In the genomic region with DNA sequence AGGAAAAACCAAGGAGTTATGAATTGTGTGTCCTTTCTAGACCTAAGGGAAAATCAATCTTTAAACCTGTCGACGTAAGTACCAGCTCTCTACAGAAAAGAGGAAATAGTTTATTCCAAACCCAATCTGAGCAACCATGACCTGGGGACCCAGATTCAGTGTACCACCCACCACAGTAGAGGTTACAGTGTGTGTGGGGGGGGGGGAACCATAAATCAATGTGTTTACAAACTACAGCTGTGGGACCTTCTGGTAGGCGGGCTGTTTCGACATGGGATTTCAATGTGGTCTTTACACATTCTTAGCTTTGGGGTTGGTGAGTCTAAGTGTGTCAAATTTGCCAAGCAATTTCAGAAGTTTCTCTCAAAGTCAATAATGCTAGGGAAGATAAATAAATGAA, we compare ENCODE assay signal across 30 mouse cellular contexts. TPM values are rescaled to one million over a fixed set of nuclear protein-coding genes. Genes with fewer than 3 reads are reported as not detected.
"Had no signal": no experiment of that assay in that cellular context is flagged by ENCODE, and none has a peak within 500 bp of the region (broad histone marks: within the 10 kb centered on the region; RNA-seq: fewer than 3 reads in every experiment).

No protein-coding gene starts in this region.

- H3K9ac ChIP-seq: embryonic facial prominence, embryonic 12.5 days; embryonic facial prominence, embryonic 13.5 days; embryonic facial prominence, embryonic 15.5 days; forebrain, embryonic 12.5 days; forebrain, embryonic 13.5 days; forebrain, embryonic 15.5 days; forebrain, postnatal 0 days had no signal

- H3K27me3 ChIP-seq: embryonic facial prominence, embryonic 12.5 days; embryonic facial prominence, embryonic 13.5 days; embryonic facial prominence, embryonic 15.5 days; forebrain, embryonic 12.5 days; forebrain, embryonic 13.5 days; forebrain, embryonic 15.5 days had no signal

- DNase-seq: cerebellum, adult 18-20 months; cerebellum, adult 2 months; cerebellum, adult 8-10 months; cerebellum, adult 9-10 months; cerebellum, adult 9-11 months; cerebellum, postnatal 10 days; cerebellum, postnatal 14 days; cerebellum, postnatal 25 days; cerebellum, postnatal 36 days; embryo, embryonic 11 days; forebrain, postnatal 0 days; gastrocnemius, adult 2 months; gastrocnemius, postnatal 10 days; gastrocnemius, postnatal 14 days; gastrocnemius, postnatal 25 days; gastrocnemius, postnatal 36 days; heart, adult 11 months had no signal

- H3K4me2 ChIP-seq: embryonic facial prominence, embryonic 12.5 days; embryonic facial prominence, embryonic 13.5 days; embryonic facial prominence, embryonic 15.5 days; forebrain, embryonic 12.5 days; forebrain, embryonic 13.5 days; forebrain, embryonic 15.5 days had no signal

- H3K27ac ChIP-seq: embryonic facial prominence, embryonic 10.5 days; embryonic facial prominence, embryonic 12.5 days; embryonic facial prominence, embryonic 13.5 days; embryonic facial prominence, embryonic 15.5 days; forebrain, embryonic 10.5 days; forebrain, embryonic 12.5 days; forebrain, embryonic 13.5 days; forebrain, embryonic 15.5 days; gastrocnemius, adult 2 months had no signal

- H3K36me3 ChIP-seq: embryonic facial prominence, embryonic 10.5 days; embryonic facial prominence, embryonic 12.5 days; embryonic facial prominence, embryonic 13.5 days; embryonic facial prominence, embryonic 15.5 days; forebrain, embryonic 10.5 days; forebrain, embryonic 12.5 days; forebrain, embryonic 15.5 days had no signal

- ATAC-seq: forebrain, embryonic 13.5 days; forebrain, embryonic 14.5 days; forebrain, embryonic 15.5 days; forebrain, embryonic 16.5 days; forebrain, postnatal 0 days had no signal

- H3K9me3 ChIP-seq: embryonic facial prominence, embryonic 10.5 days; embryonic facial prominence, embryonic 12.5 days; embryonic facial prominence, embryonic 13.5 days; embryonic facial prominence, embryonic 15.5 days; forebrain, embryonic 10.5 days; forebrain, embryonic 12.5 days; forebrain, embryonic 13.5 days; forebrain, embryonic 15.5 days had no signal

- H3K4me3 ChIP-seq: embryonic facial prominence, embryonic 10.5 days; embryonic facial prominence, embryonic 12.5 days; embryonic facial prominence, embryonic 13.5 days; embryonic facial prominence, embryonic 15.5 days; erythroblast, embryonic 14.5 days; forebrain, embryonic 10.5 days; forebrain, embryonic 12.5 days; forebrain, embryonic 13.5 days; forebrain, embryonic 15.5 days; gastrocnemius, adult 2 months had no signal

RNA-seq across cellular contexts. Expression of gene Steap4, which starts 2.2 kb away (rescaled TPM):
- total RNA-seq: common myeloid progenitor, adult 5-6 weeks; granulocyte monocyte progenitor cell, adult 5-6 weeks had no signal
- polyA plus RNA-seq: forebrain, embryonic 14.5 days had no signal
